Mouse (Mus musculus) liver, embryonic 14.5 days (tissue): ENCODE results near the gene Cd48.

ENCODE experiments used
- CTCF ChIP-seq: IDR thresholded peaks from 2 replicates; pipeline ENCODE4 v1.5.1; 2016; ENCODE audit warnings: antibody characterized with exemption, low read depth, control low read depth
- EP300 ChIP-seq: IDR thresholded peaks from 2 replicates; pipeline ENCODE4 v1.6.1; 2016; ENCODE audit warnings: antibody characterized with exemption, low read depth

GRCm38 (mm10) chr1:171731195-171731594 is 49.4 kb downstream of the Cd48 start:
- TF ChIP-seq CTCF: no peak; the same call in 1 of the 2 replicates
- no peak for TF ChIP-seq EP300
